Mouse (Mus musculus) ES-E14 (cell line): ENCODE results near the gene Zbtb2.

Experiments used
- CHD2 ChIP-seq: IDR thresholded peaks from 2 replicates; pipeline ENCODE4 v1.6.1; 2014; ENCODE audit warnings: mild to moderate bottlenecking, low read depth, low read length, inconsistent platforms
- MAFK ChIP-seq: IDR thresholded peaks from 2 replicates; pipeline ENCODE4 v1.6.1; 2014; ENCODE audit warnings: mild to moderate bottlenecking, low read depth, low read length, inconsistent platforms; ENCODE audit not compliant: insufficient read depth
- ZNF384 ChIP-seq: IDR thresholded peaks from 2 replicates; pipeline ENCODE4 v1.6.1; 2012; ENCODE audit warnings: low read depth, low read length, inconsistent platforms

DNA sequence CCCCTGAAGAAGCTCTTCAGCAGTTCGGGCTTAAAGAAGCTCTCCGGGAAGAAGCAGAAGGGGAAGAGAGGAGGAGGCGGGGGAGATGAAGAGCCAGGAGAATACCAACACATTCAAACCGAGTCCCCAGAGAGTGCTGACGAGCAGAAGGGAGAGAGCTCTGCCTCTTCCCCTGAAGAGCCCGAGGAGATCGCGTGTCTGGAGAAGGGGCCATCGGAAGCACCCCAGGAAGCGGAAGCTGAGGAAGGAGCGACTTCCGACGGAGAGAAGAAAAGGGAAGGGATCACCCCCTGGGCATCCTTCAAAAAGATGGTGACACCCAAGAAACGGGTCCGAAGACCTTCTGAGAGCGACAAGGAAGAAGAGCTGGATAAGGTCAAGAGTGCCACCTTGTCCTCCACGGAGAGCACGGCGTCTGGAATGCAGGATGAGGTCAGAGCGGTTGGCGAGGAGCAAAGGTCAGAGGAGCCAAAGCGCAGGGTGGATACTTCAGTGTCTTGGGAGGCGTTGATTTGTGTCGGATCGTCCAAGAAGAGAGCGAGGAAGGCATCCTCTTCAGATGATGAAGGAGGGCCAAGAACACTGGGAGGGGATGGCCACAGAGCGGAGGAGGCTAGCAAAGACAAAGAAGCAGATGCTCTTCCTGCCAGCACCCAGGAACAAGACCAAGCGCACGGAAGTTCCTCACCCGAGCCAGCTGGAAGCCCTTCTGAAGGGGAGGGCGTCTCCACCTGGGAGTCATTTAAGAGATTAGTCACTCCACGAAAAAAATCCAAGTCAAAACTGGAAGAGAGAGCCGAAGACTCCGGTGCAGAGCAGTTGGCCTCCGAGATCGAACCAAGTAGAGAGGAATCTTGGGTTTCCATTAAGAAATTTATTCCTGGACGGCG is 33.3 kb downstream of the Zbtb2 start:
- TF ChIP-seq CHD2 (no peak), ZNF384 (no peak), MAFK (no peak)
